Mouse (Mus musculus) CH12.LX (cell line): ENCODE data around the gene Gm37240.

Experiments used
- E2F4 ChIP-seq: IDR thresholded peaks from 2 replicates; pipeline ENCODE4 v1.6.1; 2011; ENCODE audit warnings: low read depth, low read length, improper control_type of control experiment; ENCODE audit not compliant: insufficient replicate concordance
- EP300 ChIP-seq: IDR thresholded peaks from 2 replicates; pipeline ENCODE4 v1.6.1; 2011; ENCODE audit warnings: low read length, improper control_type of control experiment
- TCF12 ChIP-seq: IDR thresholded peaks from 2 replicates; pipeline ENCODE4 v1.6.1; 2014; ENCODE audit warnings: low read depth, mild to moderate bottlenecking, inconsistent platforms, low read length, improper control_type of control experiment
- ZKSCAN1 ChIP-seq: IDR thresholded peaks from 2 replicates; pipeline ENCODE4 v1.6.1; 2012; ENCODE audit warnings: low read depth, inconsistent platforms, low read length, improper control_type of control experiment, borderline replicate concordance

DNA sequence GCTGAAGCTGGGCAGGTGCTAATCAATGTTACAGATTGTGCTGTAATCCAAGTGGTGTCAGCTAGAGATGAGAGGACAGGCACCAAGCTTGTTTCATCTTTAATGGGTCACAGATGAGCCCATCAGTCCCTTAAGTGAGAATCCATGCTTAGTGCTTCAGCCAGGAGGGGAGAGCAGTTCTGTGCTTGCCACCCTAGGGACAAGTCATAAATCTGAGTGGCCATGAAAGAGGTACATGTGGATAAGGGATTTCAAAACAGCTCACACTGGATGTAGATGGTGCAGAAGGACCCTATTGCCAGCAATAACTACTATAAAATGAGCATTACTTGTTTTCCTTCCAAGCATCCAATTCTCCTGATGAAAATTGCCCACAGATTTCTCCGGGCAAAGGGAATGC, 551.8 kb downstream of the Gm37240 start:
- TF ChIP-seq TCF12 (no peak), ZKSCAN1 (no peak), E2F4 (no peak), EP300 (no peak)
